Mouse (Mus musculus) cerebral cortex, adult 2 months (tissue): ENCODE results near the gene Duoxa2.

Source experiments
- WGBS: fragments of 180-500 bp; shearing (Covaris S2); methylation state at CpG from one replicate; pipeline ENCODE4 v1.1.7; 2018; 5-methylcytosine and 5-hydroxymethylcytosine counted together

The Duoxa2 gene

DNA sequence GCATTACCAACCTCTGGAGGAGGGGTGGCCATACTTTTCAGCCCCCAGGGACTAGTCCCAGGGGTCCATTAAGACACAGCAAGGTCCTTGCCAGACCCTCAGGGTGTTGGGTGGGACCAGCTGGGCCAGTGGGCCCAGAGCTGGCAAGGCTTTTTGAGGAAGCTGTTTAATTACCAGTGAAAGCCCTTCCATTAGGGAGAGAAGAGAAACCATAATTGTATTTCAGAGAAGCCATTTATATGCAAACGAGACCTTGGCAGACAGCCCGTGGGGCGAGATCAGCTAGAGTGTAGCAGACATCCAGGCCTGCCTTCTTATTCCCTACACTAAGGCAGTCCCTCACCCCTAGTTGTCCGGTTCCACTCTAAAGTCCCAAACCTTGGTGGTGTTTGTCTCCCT, 53.2 kb downstream of the Duoxa2 start:
- WGBS: 47% methylated on average over 4 of the region's 4 CpGs
